Mouse (Mus musculus) heart, embryonic 13.5 days (tissue): ENCODE measurements around the gene Arhgap17. TPM values are rescaled to one million over a fixed set of nuclear protein-coding genes. Genes with fewer than 3 reads are reported as not detected.

Source experiments
- ATAC-seq: fragments of 200-750 bp; cut with Nextera tagmentation; 2 replicates; pipeline ENCODE4 v1.8.0; 2017; ENCODE audit warnings: moderate TSS enrichment; ENCODE audit not compliant: insufficient number of reproducible peaks, low FRiP score, low TSS enrichment; ENCODE audit errors: extremely low read depth
- H3K27ac ChIP-seq: fragments of 300-500 bp; sonication (generic); replicated peaks from 2 replicates; pipeline ENCODE4 v1.5.1; 2015; ENCODE audit warnings: moderate library complexity, mild to moderate bottlenecking, inconsistent platforms
- H3K27me3 ChIP-seq: fragments of 300-500 bp; sonication (generic); replicated peaks from 2 replicates; pipeline ENCODE4 v1.6.1; 2015; ENCODE audit warnings: mild to moderate bottlenecking, inconsistent platforms
- H3K36me3 ChIP-seq: fragments of 300-500 bp; sonication (generic); 2 replicates; pipeline ENCODE4 v1.6.1; 2015; ENCODE audit warnings: mild to moderate bottlenecking, inconsistent platforms
- H3K4me1 ChIP-seq: fragments of 300-500 bp; sonication (generic); 2 replicates; pipeline ENCODE4 v1.6.1; 2015; ENCODE audit warnings: inconsistent platforms
- H3K4me2 ChIP-seq: fragments of 300-500 bp; sonication (generic); 2 replicates; pipeline ENCODE4 v1.6.1; 2015; ENCODE audit warnings: inconsistent platforms, mild to moderate bottlenecking, moderate library complexity
- H3K4me3 ChIP-seq: fragments of 300-500 bp; sonication (generic); 2 replicates; pipeline ENCODE4 v1.5.1; 2015; ENCODE audit warnings: moderate library complexity, mild to moderate bottlenecking, inconsistent platforms
- H3K9ac ChIP-seq: fragments of 300-500 bp; sonication (generic); 2 replicates; pipeline ENCODE4 v1.6.1; 2015; ENCODE audit warnings: inconsistent platforms, mild to moderate bottlenecking, moderate library complexity
- H3K9me3 ChIP-seq: fragments of 300-500 bp; sonication (generic); 2 replicates; pipeline ENCODE4 v1.6.1; 2016; ENCODE audit warnings: inconsistent platforms
- WGBS: fragments of 180-500 bp; shearing (Covaris S2); methylation state at CpG from one replicate; pipeline ENCODE4 v1.1.7; 2015; ENCODE audit warnings: mixed read lengths; 5-methylcytosine and 5-hydroxymethylcytosine counted together
- polyA plus RNA-seq: library from polyadenylated mRNA; unstranded; fragments of >200 nt; fragmentation: Nextera tagmentation; extraction: Ambion mirVana; gene quantifications from 2 replicates; pipeline ENCODE4 v1.2.1, GENCODE M21; 2015

The Arhgap17 gene
- polyA plus RNA-seq, 1 experiment from 2014 or later = 17.5 TPM

- Histone ChIP-seq H3K4me3 (no peak overlapping the region), H3K4me1 (no peaks in the 10 kb centered on the region), H3K9ac (no peak overlapping the region), H3K27ac (no peak overlapping the region), H3K27me3 (no peaks in the 10 kb centered on the region), H3K9me3 (no peaks in the 10 kb centered on the region), H3K36me3 (peaks cover 86% of the 10 kb centered on the region), H3K4me2 (no peak overlapping the region)
- WGBS = 82% methylated on average over 2 of the region's 2 CpGs
- no peak for ATAC-seq
Measured at GRCm38 (mm10) chr7:123305397-123305796, 64.3 kb downstream of the Arhgap17 start.

GRCm38 (mm10) chr7:123300258-123300657, 69.5 kb downstream of the Arhgap17 start:
- Histone ChIP-seq H3K9me3 (no peaks in the 10 kb centered on the region), H3K4me3 (no peak overlapping the region), H3K4me2 (no peak overlapping the region), H3K4me1 (peaks cover 22% of the 10 kb centered on the region), H3K9ac (no peak overlapping the region), H3K36me3 (peaks cover 78% of the 10 kb centered on the region), H3K27ac (no peak overlapping the region), H3K27me3 (no peaks in the 10 kb centered on the region)
- 76% methylated on average over 3 of the region's 3 CpGs for WGBS
- no peak for ATAC-seq

- 20% methylated on average over 3 of the region's 3 CpGs for WGBS
- ATAC-seq = no peak
- no peak overlapping the region for H3K9ac ChIP-seq
- no peak overlapping the region for H3K4me3 ChIP-seq
- peak overlapping the region; percentile 80 for H3K27ac ChIP-seq
- H3K9me3 ChIP-seq = no peaks in the 10 kb centered on the region
- peaks cover 78% of the 10 kb centered on the region for H3K36me3 ChIP-seq
- H3K4me2 ChIP-seq = peak overlapping the region; percentile 7; the same call in 1 of the 2 replicates
- H3K27me3 ChIP-seq = no peaks in the 10 kb centered on the region
- peaks cover 27% of the 10 kb centered on the region for H3K4me1 ChIP-seq
Measured at GRCm38 (mm10) chr7:123298225-123298624, 71.5 kb downstream of the Arhgap17 start.

- WGBS = 87% methylated on average over 6 of the region's 6 CpGs
- H3K36me3 ChIP-seq = peaks cover 81% of the 10 kb centered on the region
- no peak overlapping the region for H3K4me2 ChIP-seq
- H3K27me3 ChIP-seq = no peaks in the 10 kb centered on the region
- H3K27ac ChIP-seq = no peak overlapping the region
- H3K9ac ChIP-seq = no peak overlapping the region
- no peak for ATAC-seq
- H3K4me1 ChIP-seq = peaks cover 43% of the 10 kb centered on the region
- H3K4me3 ChIP-seq = no peak overlapping the region
- no peaks in the 10 kb centered on the region for H3K9me3 ChIP-seq
Measured at GRCm38 (mm10) chr7:123296097-123296496, 73.6 kb downstream of the Arhgap17 start.

GRCm38 (mm10) chr7:123295423-123295822, 74.3 kb downstream of the Arhgap17 start:
- no peak for ATAC-seq
- Histone ChIP-seq H3K27ac (no peak overlapping the region), H3K4me3 (no peak overlapping the region), H3K27me3 (no peaks in the 10 kb centered on the region), H3K4me2 (no peak overlapping the region), H3K36me3 (peaks cover 85% of the 10 kb centered on the region), H3K4me1 (peaks cover 43% of the 10 kb centered on the region), H3K9ac (no peak overlapping the region), H3K9me3 (no peaks in the 10 kb centered on the region)
- 83% methylated on average over 7 of the region's 7 CpGs for WGBS

GRCm38 (mm10) chr7:123293898-123294297, 75.8 kb downstream of the Arhgap17 start:
- no peak overlapping the region for H3K9ac ChIP-seq
- peaks cover 38% of the 10 kb centered on the region for H3K4me1 ChIP-seq
- H3K27me3 ChIP-seq = no peaks in the 10 kb centered on the region
- no peak for ATAC-seq
- peaks cover 86% of the 10 kb centered on the region for H3K36me3 ChIP-seq
- no peak overlapping the region for H3K4me3 ChIP-seq
- 90% methylated on average over 7 of the region's 7 CpGs for WGBS
- no peak overlapping the region for H3K4me2 ChIP-seq
- H3K27ac ChIP-seq = no peak overlapping the region
- H3K9me3 ChIP-seq = no peaks in the 10 kb centered on the region

- Histone ChIP-seq H3K27ac (no peak overlapping the region), H3K4me3 (no peak overlapping the region), H3K9me3 (no peaks in the 10 kb centered on the region), H3K36me3 (peaks cover 90% of the 10 kb centered on the region), H3K4me1 (peaks cover 21% of the 10 kb centered on the region), H3K9ac (no peak overlapping the region), H3K27me3 (no peaks in the 10 kb centered on the region), H3K4me2 (no peak overlapping the region)
- 73% methylated on average over 8 of the region's 8 CpGs for WGBS
- no peak for ATAC-seq
Measured at GRCm38 (mm10) chr7:123291942-123292341, 77.8 kb downstream of the Arhgap17 start.

- 70% methylated on average over 4 of the region's 4 CpGs for WGBS
- no peak overlapping the region for H3K4me2 ChIP-seq
- ATAC-seq = no peak
- peaks cover 87% of the 10 kb centered on the region for H3K36me3 ChIP-seq
- no peak overlapping the region for H3K9ac ChIP-seq
- H3K27ac ChIP-seq = no peak overlapping the region
- H3K4me1 ChIP-seq = peaks cover 31% of the 10 kb centered on the region
- no peaks in the 10 kb centered on the region for H3K27me3 ChIP-seq
- no peak overlapping the region for H3K4me3 ChIP-seq
- no peaks in the 10 kb centered on the region for H3K9me3 ChIP-seq
Measured at GRCm38 (mm10) chr7:123289176-123289575, 80.5 kb downstream of the Arhgap17 start.

GRCm38 (mm10) chr7:123287903-123288302, 81.8 kb downstream of the Arhgap17 start:
- Histone ChIP-seq H3K27me3 (no peaks in the 10 kb centered on the region), H3K36me3 (peaks cover 78% of the 10 kb centered on the region), H3K4me2 (no peak overlapping the region), H3K4me1 (peaks cover 27% of the 10 kb centered on the region), H3K27ac (no peak overlapping the region), H3K4me3 (no peak overlapping the region), H3K9me3 (no peaks in the 10 kb centered on the region), H3K9ac (no peak overlapping the region)
- no peak for ATAC-seq
- 75% methylated on average over 3 of the region's 3 CpGs for WGBS

GRCm38 (mm10) chr7:123285896-123286295, 83.8 kb downstream of the Arhgap17 start:
- Histone ChIP-seq H3K27ac (no peak overlapping the region), H3K4me3 (no peak overlapping the region), H3K4me2 (no peak overlapping the region), H3K36me3 (peaks cover 73% of the 10 kb centered on the region), H3K9me3 (no peaks in the 10 kb centered on the region), H3K9ac (no peak overlapping the region), H3K27me3 (no peaks in the 10 kb centered on the region), H3K4me1 (peaks cover 14% of the 10 kb centered on the region)
- ATAC-seq = no peak
- WGBS = 92% methylated on average over 5 of the region's 5 CpGs

- Histone ChIP-seq H3K36me3 (peaks cover 70% of the 10 kb centered on the region), H3K27ac (no peak overlapping the region), H3K4me1 (peaks cover 14% of the 10 kb centered on the region), H3K27me3 (no peaks in the 10 kb centered on the region), H3K9me3 (no peaks in the 10 kb centered on the region), H3K4me3 (no peak overlapping the region), H3K4me2 (no peak overlapping the region), H3K9ac (no peak overlapping the region)
- WGBS = 47% methylated on average over 4 of the region's 4 CpGs
- ATAC-seq = no peak
Measured at GRCm38 (mm10) chr7:123283826-123284225, 85.9 kb downstream of the Arhgap17 start.

- Histone ChIP-seq H3K4me3 (no peak overlapping the region), H3K4me1 (peaks cover 8% of the 10 kb centered on the region), H3K36me3 (peaks cover 53% of the 10 kb centered on the region), H3K27me3 (no peaks in the 10 kb centered on the region), H3K9ac (no peak overlapping the region), H3K9me3 (no peaks in the 10 kb centered on the region), H3K27ac (no peak overlapping the region), H3K4me2 (no peak overlapping the region)
- ATAC-seq = no peak
- 87% methylated on average over 4 of the region's 4 CpGs for WGBS
Measured at GRCm38 (mm10) chr7:123279797-123280196, 89.9 kb downstream of the Arhgap17 start.
